Mouse (Mus musculus) liver, embryonic 11.5 days (tissue): Measurements from ENCODE around the gene Midn. TPM values are rescaled to one million over a fixed set of nuclear protein-coding genes. Genes with fewer than 3 reads are reported as not detected.

Experiments
- ATAC-seq: fragments of 200-750 bp; cut with Nextera tagmentation; replicated peaks from 2 replicates; pipeline ENCODE4 v1.8.0; 2017; ENCODE audit warnings: moderate number of reproducible peaks, mild to moderate bottlenecking, moderate TSS enrichment, moderate library complexity; ENCODE audit not compliant: low FRiP score
- DNase-seq: peaks from one replicate; pipeline ENCODE4 v3.0.0-alpha.2; 2017; ENCODE audit warnings: low spot score
- H3K27ac ChIP-seq: fragments of 300-500 bp; sonication (generic); 2 replicates; pipeline ENCODE4 v1.5.1; 2014; ENCODE audit warnings: mild to moderate bottlenecking, low read depth, low read length, control low read depth
- H3K27me3 ChIP-seq: fragments of 300-500 bp; sonication (generic); replicated peaks from 2 replicates; pipeline ENCODE4 v1.6.1; 2014; ENCODE audit warnings: low read length, mixed read lengths; ENCODE audit not compliant: control insufficient read depth, insufficient read depth
- H3K36me3 ChIP-seq: fragments of 300-500 bp; sonication (generic); 2 replicates; pipeline ENCODE4 v1.6.1; 2014; ENCODE audit warnings: mild to moderate bottlenecking, low read length, moderate library complexity, mixed read lengths; ENCODE audit not compliant: control insufficient read depth, insufficient read depth
- H3K4me1 ChIP-seq: fragments of 300-500 bp; sonication (generic); replicated peaks from 2 replicates; pipeline ENCODE4 v1.6.1; 2014; ENCODE audit warnings: low read length, mixed read lengths; ENCODE audit not compliant: control insufficient read depth, insufficient read depth
- H3K4me2 ChIP-seq: fragments of 300-500 bp; sonication (generic); 2 replicates; pipeline ENCODE4 v1.6.1; 2014; ENCODE audit warnings: mild to moderate bottlenecking, control low read depth, moderate library complexity
- H3K4me3 ChIP-seq: fragments of 300-500 bp; sonication (generic); 2 replicates; pipeline ENCODE4 v1.5.1; 2014; ENCODE audit warnings: low read depth, low read length, control low read depth
- H3K9ac ChIP-seq: fragments of 300-500 bp; sonication (generic); 2 replicates; pipeline ENCODE4 v1.6.1; 2014; ENCODE audit warnings: low read depth, low read length, control low read depth
- H3K9me3 ChIP-seq: fragments of 300-500 bp; sonication (generic); 2 replicates; pipeline ENCODE4 v1.6.1; 2016; ENCODE audit warnings: low read length, inconsistent platforms, mixed read lengths; ENCODE audit not compliant: control insufficient read depth
- WGBS: fragments of 180-500 bp; shearing (Covaris S2); extraction: QIAGEN DNeasy Blood & Tissue Kit; methylation state at CpG from one replicate; pipeline ENCODE4 v1.1.7; 2014; 5-methylcytosine and 5-hydroxymethylcytosine counted together
- polyA plus RNA-seq: library from polyadenylated mRNA; unstranded; fragments of >200 nt; fragmentation: Nextera tagmentation; extraction: Ambion mirVana; gene quantifications from 2 replicates; pipeline ENCODE4 v1.2.1, GENCODE M21; 2014

Gene Midn
- 19.2 and 20.1 TPM in 2 replicates for polyA plus RNA-seq

GRCm38 (mm10) chr10:80147719-80148601 is at the start of gene Midn:
Midn (plus strand) TSS chr10:80148272.
- H3K9ac ChIP-seq, result peak within 1 kb of the TSS; percentile 97
- ATAC-seq, result peak; percentile 44
- no peaks in the 10 kb centered on the region for H3K27me3 ChIP-seq
- peak within 1 kb of the TSS; percentile 99 for H3K27ac ChIP-seq
- H3K4me3 ChIP-seq, result peak within 1 kb of the TSS; percentile 91
- peaks cover 47% of the 10 kb centered on the region for H3K36me3 ChIP-seq
- under 1% methylated on average over 41 of the region's 42 CpGs for WGBS
- DNase-seq, result peak; percentile 84
- peaks cover 61% of the 10 kb centered on the region for H3K4me1 ChIP-seq
- H3K4me2 ChIP-seq, result peak within 1 kb of the TSS; percentile 79
- H3K9me3 ChIP-seq, result no peaks in the 10 kb centered on the region

- H3K9ac ChIP-seq, result peak overlapping the region; percentile 15; the same call in 1 of the 2 replicates
- no peak for ATAC-seq
- no peaks in the 10 kb centered on the region for H3K27me3 ChIP-seq
These were observed 49.4 kb upstream of the Midn start for GRCm38 (mm10) chr10:80098630-80099029.

GRCm38 (mm10) chr10:80100982-80101381 is 47.1 kb upstream of the Midn start:
- 45% methylated on average over 11 of the region's 11 CpGs for WGBS
- peak overlapping the region; percentile 96 for H3K4me3 ChIP-seq
- no peaks in the 10 kb centered on the region for H3K27me3 ChIP-seq
- H3K4me2 ChIP-seq, result peak overlapping the region; percentile 77
- no peaks in the 10 kb centered on the region; the same call in 1 of the 2 replicates for H3K36me3 ChIP-seq
- H3K9ac ChIP-seq, result peak overlapping the region; percentile 97; the same call in 1 of the 2 replicates
- peaks cover 70% of the 10 kb centered on the region for H3K4me1 ChIP-seq
- peak overlapping the region; percentile 70; the same call in 1 of the 2 replicates for H3K27ac ChIP-seq
- no peak for DNase-seq
- no peaks in the 10 kb centered on the region for H3K9me3 ChIP-seq
- no peak for ATAC-seq

More at GRCm38 (mm10) chr10:80098630-80099029, 49.4 kb upstream of the Midn start:
- peak overlapping the region; percentile 26 for H3K4me2 ChIP-seq
- DNase-seq, result no peak
- H3K4me3 ChIP-seq, result no peak overlapping the region
- 78% methylated on average over 5 of the region's 5 CpGs for WGBS
- 0 out of 2 replicates have a peak overlapping the region, but pooled peaks have one; percentile 1 for H3K27ac ChIP-seq
- H3K9me3 ChIP-seq, result no peaks in the 10 kb centered on the region
- no peaks in the 10 kb centered on the region; the same call in 1 of the 2 replicates for H3K36me3 ChIP-seq
- H3K4me1 ChIP-seq, result peaks cover 70% of the 10 kb centered on the region

- DNase-seq, result peak; percentile 83
- WGBS, result under 1% methylated on average over 56 of the region's 59 CpGs
- peak overlapping the region; percentile 97 for H3K9ac ChIP-seq
These were observed 45.7 kb upstream of the Midn start for GRCm38 (mm10) chr10:80102216-80102915.

DNA sequence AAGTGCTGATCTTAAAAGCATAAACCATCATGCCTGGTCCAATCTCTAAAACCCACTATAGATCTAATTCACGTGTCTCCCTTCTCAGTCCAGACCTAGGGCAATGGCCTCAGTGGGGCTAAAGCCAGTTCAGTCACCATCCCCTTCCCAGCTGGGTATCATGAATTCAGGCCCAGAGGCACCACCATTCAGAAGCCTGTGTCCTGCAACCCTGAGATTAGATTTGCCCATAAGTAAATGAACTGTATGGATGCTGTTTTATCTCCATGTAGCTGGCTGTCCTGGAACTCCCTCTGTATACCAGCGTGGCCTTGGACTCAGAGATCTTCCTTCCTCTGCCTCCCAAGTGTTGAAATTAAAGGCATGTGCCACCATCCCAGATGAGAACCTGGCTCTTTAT is 45.0 kb upstream of the Midn start:
- 66% methylated on average over 2 of the region's 2 CpGs for WGBS
- Histone ChIP-seq H3K27ac (peak overlapping the region; percentile 70), H3K4me1 (peaks cover 54% of the 10 kb centered on the region), H3K4me2 (peak overlapping the region; percentile 77), H3K4me3 (peak overlapping the region; percentile 96), H3K9me3 (no peaks in the 10 kb centered on the region), H3K27me3 (no peaks in the 10 kb centered on the region), H3K36me3 (no peaks in the 10 kb centered on the region), H3K9ac (peak overlapping the region; percentile 97)
- ATAC-seq (peak; percentile 61), DNase-seq (no peak)

More at GRCm38 (mm10) chr10:80102216-80102915, 45.7 kb upstream of the Midn start:
- peak overlapping the region; percentile 96 for H3K4me3 ChIP-seq
- peaks cover 61% of the 10 kb centered on the region for H3K4me1 ChIP-seq
- peak overlapping the region; percentile 70 for H3K27ac ChIP-seq
- ATAC-seq, result peak; percentile 84
- H3K36me3 ChIP-seq, result no peaks in the 10 kb centered on the region
- no peaks in the 10 kb centered on the region for H3K27me3 ChIP-seq
- peak overlapping the region; percentile 77 for H3K4me2 ChIP-seq
- H3K9me3 ChIP-seq, result no peaks in the 10 kb centered on the region

DNA sequence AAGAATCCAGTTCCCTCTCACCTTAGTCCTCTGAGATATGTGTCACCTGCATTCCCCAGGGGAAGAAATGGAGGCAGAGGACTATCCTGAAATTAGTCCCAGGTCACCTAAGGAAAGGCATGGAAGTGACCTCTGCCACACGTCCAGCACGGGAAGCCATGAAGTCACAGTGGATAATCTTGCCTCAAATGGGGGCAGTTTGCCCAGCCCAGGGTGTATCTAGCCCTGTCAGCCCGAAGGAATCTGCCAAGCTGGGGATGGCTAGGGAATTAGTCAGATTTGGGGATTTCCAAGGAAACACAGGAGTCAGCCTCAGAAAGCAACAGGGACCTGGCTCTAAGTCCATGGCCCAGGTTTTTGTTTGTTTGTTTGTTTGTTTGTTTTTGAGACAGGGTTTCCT is 43.9 kb upstream of the Midn start:
- Histone ChIP-seq H3K27me3 (no peaks in the 10 kb centered on the region), H3K4me2 (no peak overlapping the region), H3K9me3 (no peaks in the 10 kb centered on the region), H3K9ac (no peak overlapping the region), H3K27ac (no peak overlapping the region), H3K4me1 (peaks cover 43% of the 10 kb centered on the region), H3K36me3 (no peaks in the 10 kb centered on the region), H3K4me3 (no peak overlapping the region)
- no peak for DNase-seq
- 74% methylated on average over 3 of the region's 3 CpGs for WGBS
- no peak for ATAC-seq

GRCm38 (mm10) chr10:80105460-80105859 is 42.6 kb upstream of the Midn start, which contains the start of gene Sbno2:
Sbno2 (minus strand) TSS chr10:80105571.
- no peaks in the 10 kb centered on the region for H3K9me3 ChIP-seq
- H3K27ac ChIP-seq, result no peak within 1 kb of the TSS
- DNase-seq, result no peak
- H3K4me3 ChIP-seq, result no peak within 1 kb of the TSS
- no peak for ATAC-seq
- H3K9ac ChIP-seq, result no peak within 1 kb of the TSS
- 71% methylated on average over 5 of the region's 5 CpGs for WGBS
- no peaks in the 10 kb centered on the region for H3K36me3 ChIP-seq
- H3K4me2 ChIP-seq, result 0 out of 2 replicates have a peak within 1 kb of the TSS, but pooled peaks have one; percentile 9
- no peaks in the 10 kb centered on the region for H3K27me3 ChIP-seq
- peaks cover 32% of the 10 kb centered on the region for H3K4me1 ChIP-seq

DNA sequence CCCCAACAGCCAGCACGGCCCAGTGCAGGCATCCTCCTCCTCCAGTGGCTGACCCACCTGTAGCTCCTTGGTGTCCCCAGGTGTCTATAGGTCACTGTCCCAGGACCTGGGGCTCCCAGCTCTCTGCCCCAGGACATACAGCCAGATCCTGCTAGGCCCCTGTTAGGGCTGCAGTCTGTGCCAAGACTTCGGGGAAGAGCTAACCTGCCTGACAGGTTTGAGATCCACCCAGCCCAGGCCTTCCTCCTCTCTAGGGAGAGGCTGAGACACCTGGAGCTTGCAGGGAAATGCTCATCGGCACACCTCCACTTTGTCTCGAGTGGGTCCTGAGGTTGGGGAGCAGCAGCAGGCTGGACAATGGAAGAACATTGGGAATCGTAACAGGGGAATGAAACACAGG is 42.1 kb upstream of the Midn start:
- Histone ChIP-seq H3K4me2 (no peak overlapping the region), H3K4me3 (no peak overlapping the region), H3K27ac (no peak overlapping the region), H3K27me3 (no peaks in the 10 kb centered on the region), H3K36me3 (no peaks in the 10 kb centered on the region), H3K9ac (no peak overlapping the region), H3K4me1 (peaks cover 28% of the 10 kb centered on the region), H3K9me3 (no peaks in the 10 kb centered on the region)
- DNase-seq (no peak), ATAC-seq (no peak)
- WGBS, result 70% methylated on average over 5 of the region's 5 CpGs
